38 mouse cellular contexts compared by ENCODE assay signal in the genomic region with DNA sequence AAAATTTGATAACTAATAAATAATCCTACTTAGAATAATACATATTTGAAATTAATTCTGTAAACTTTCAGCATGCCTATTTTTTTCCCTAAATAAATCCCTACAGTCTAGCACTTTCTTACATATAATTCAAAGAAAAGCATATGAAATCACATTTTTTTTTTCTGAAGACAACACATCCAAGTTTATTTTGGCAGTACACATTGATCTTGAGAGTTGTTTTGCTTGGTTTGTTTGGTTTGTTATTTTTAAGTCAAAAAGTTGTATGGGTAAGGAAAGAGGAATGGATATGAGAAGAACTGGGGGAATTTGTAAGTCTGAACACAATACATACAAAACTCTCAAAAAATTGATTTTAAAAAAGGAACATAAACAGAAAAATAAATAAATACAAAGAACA. TPM values are rescaled to one million over a fixed set of nuclear protein-coding genes. Genes with fewer than 3 reads are reported as not detected.
"Had no signal": no experiment of that assay in that cellular context is flagged by ENCODE, and none has a peak within 500 bp of the region (broad histone marks: within the 10 kb centered on the region; RNA-seq: fewer than 3 reads in every experiment).

No protein-coding gene starts in this region.

- H3K4me3 ChIP-seq: embryonic facial prominence, embryonic 10.5 days; embryonic facial prominence, embryonic 12.5 days; embryonic facial prominence, embryonic 13.5 days; embryonic facial prominence, embryonic 15.5 days; erythroblast, embryonic 14.5 days; forebrain, embryonic 10.5 days; forebrain, embryonic 12.5 days; forebrain, embryonic 13.5 days; forebrain, embryonic 15.5 days; gastrocnemius, adult 2 months; heart, adult 2 months had no signal

- H3K36me3 ChIP-seq: embryonic facial prominence, embryonic 10.5 days; embryonic facial prominence, embryonic 12.5 days; embryonic facial prominence, embryonic 13.5 days; embryonic facial prominence, embryonic 15.5 days; forebrain, embryonic 10.5 days; forebrain, embryonic 12.5 days; forebrain, embryonic 15.5 days had no signal

- H3K27ac ChIP-seq: embryonic facial prominence, embryonic 10.5 days; embryonic facial prominence, embryonic 12.5 days; embryonic facial prominence, embryonic 13.5 days; embryonic facial prominence, embryonic 15.5 days; forebrain, embryonic 10.5 days; forebrain, embryonic 12.5 days; forebrain, embryonic 13.5 days; forebrain, embryonic 15.5 days; gastrocnemius, adult 2 months; heart, adult 2 months had no signal

- H3K27me3 ChIP-seq: embryonic facial prominence, embryonic 12.5 days; embryonic facial prominence, embryonic 13.5 days; embryonic facial prominence, embryonic 15.5 days; forebrain, embryonic 12.5 days; forebrain, embryonic 13.5 days; forebrain, embryonic 15.5 days had no signal

- ATAC-seq: forebrain, embryonic 13.5 days; forebrain, embryonic 14.5 days; forebrain, embryonic 15.5 days; forebrain, embryonic 16.5 days; forebrain, postnatal 0 days had no signal

- H3K4me1 ChIP-seq: embryonic facial prominence, embryonic 10.5 days; embryonic facial prominence, embryonic 12.5 days; embryonic facial prominence, embryonic 15.5 days; forebrain, embryonic 10.5 days; forebrain, embryonic 12.5 days; forebrain, embryonic 13.5 days; forebrain, embryonic 15.5 days had no signal

- DNase-seq: cerebellum, adult 8-10 months; cerebellum, adult 9-10 months; cerebellum, adult 9-11 months; cerebellum, postnatal 10 days; cerebellum, postnatal 25 days; cerebellum, postnatal 36 days; embryo, embryonic 11 days; forebrain, postnatal 0 days; gastrocnemius, adult 2 months; gastrocnemius, postnatal 10 days; gastrocnemius, postnatal 14 days; gastrocnemius, postnatal 25 days; gastrocnemius, postnatal 36 days; heart, adult 18-20 months; heart, adult 2 months had no signal

- H3K9ac ChIP-seq: embryonic facial prominence, embryonic 12.5 days; embryonic facial prominence, embryonic 13.5 days; embryonic facial prominence, embryonic 15.5 days; forebrain, embryonic 12.5 days; forebrain, embryonic 13.5 days; forebrain, embryonic 15.5 days; forebrain, postnatal 0 days had no signal

- H3K4me2 ChIP-seq: embryonic facial prominence, embryonic 12.5 days; embryonic facial prominence, embryonic 13.5 days; embryonic facial prominence, embryonic 15.5 days; forebrain, embryonic 12.5 days; forebrain, embryonic 13.5 days; forebrain, embryonic 15.5 days had no signal

- H3K9me3 ChIP-seq: embryonic facial prominence, embryonic 10.5 days; embryonic facial prominence, embryonic 12.5 days; embryonic facial prominence, embryonic 13.5 days; embryonic facial prominence, embryonic 15.5 days; forebrain, embryonic 10.5 days; forebrain, embryonic 12.5 days; forebrain, embryonic 13.5 days; forebrain, embryonic 15.5 days had no signal

RNA-seq across cellular contexts. Expression of a gene that starts 17.2 kb away (rescaled TPM):
- total RNA-seq: common myeloid progenitor, adult 5-6 weeks; forebrain, postnatal 0 days; gastrocnemius, adult 18-20 months; gastrocnemius, adult 2 months; gastrocnemius, adult 8-10 months; gastrocnemius, postnatal 10 days; gastrocnemius, postnatal 14 days; gastrocnemius, postnatal 25 days; gastrocnemius, postnatal 36 days; gastrocnemius, postnatal 4 days; granulocyte monocyte progenitor cell, adult 5-6 weeks; heart, adult 18-20 months; heart, adult 2 months; heart, adult 8-10 months had no signal
- polyA plus RNA-seq: cortical plate, adult 2 months; embryonic facial prominence, embryonic 10.5 days; embryonic facial prominence, embryonic 11.5 days; embryonic facial prominence, embryonic 12.5 days; embryonic facial prominence, embryonic 13.5 days; embryonic facial prominence, embryonic 14.5 days; embryonic facial prominence, embryonic 15.5 days; erythroblast, embryonic 14.5 days; forebrain, embryonic 10.5 days; forebrain, embryonic 11.5 days; forebrain, embryonic 12.5 days; forebrain, embryonic 13.5 days; forebrain, embryonic 14.5 days; forebrain, embryonic 15.5 days; forebrain, embryonic 16.5 days; forebrain, postnatal 0 days; frontal cortex, adult 2 months; gonadal fat pad, adult 2 months; heart, adult 2 months had no signal

RNA-seq across cellular contexts. Expression of a gene that starts 39.0 kb away (rescaled TPM):
- total RNA-seq: common myeloid progenitor, adult 5-6 weeks; forebrain, postnatal 0 days; gastrocnemius, adult 18-20 months; gastrocnemius, adult 2 months; gastrocnemius, adult 8-10 months; gastrocnemius, postnatal 10 days; gastrocnemius, postnatal 14 days; gastrocnemius, postnatal 25 days; gastrocnemius, postnatal 36 days; gastrocnemius, postnatal 4 days; granulocyte monocyte progenitor cell, adult 5-6 weeks; heart, adult 18-20 months; heart, adult 2 months; heart, adult 8-10 months had no signal
- polyA plus RNA-seq: embryonic facial prominence, embryonic 10.5 days; embryonic facial prominence, embryonic 11.5 days; embryonic facial prominence, embryonic 12.5 days; embryonic facial prominence, embryonic 13.5 days; embryonic facial prominence, embryonic 14.5 days; embryonic facial prominence, embryonic 15.5 days; erythroblast, embryonic 14.5 days; forebrain, embryonic 10.5 days; forebrain, embryonic 11.5 days; forebrain, embryonic 12.5 days; forebrain, embryonic 13.5 days; forebrain, embryonic 14.5 days; forebrain, embryonic 15.5 days; forebrain, embryonic 16.5 days; forebrain, postnatal 0 days; frontal cortex, adult 2 months; gonadal fat pad, adult 2 months; heart, adult 2 months had no signal
